Mouse (Mus musculus): ENCODE data around the gene Spata6.

Spata6 gene

DNA sequence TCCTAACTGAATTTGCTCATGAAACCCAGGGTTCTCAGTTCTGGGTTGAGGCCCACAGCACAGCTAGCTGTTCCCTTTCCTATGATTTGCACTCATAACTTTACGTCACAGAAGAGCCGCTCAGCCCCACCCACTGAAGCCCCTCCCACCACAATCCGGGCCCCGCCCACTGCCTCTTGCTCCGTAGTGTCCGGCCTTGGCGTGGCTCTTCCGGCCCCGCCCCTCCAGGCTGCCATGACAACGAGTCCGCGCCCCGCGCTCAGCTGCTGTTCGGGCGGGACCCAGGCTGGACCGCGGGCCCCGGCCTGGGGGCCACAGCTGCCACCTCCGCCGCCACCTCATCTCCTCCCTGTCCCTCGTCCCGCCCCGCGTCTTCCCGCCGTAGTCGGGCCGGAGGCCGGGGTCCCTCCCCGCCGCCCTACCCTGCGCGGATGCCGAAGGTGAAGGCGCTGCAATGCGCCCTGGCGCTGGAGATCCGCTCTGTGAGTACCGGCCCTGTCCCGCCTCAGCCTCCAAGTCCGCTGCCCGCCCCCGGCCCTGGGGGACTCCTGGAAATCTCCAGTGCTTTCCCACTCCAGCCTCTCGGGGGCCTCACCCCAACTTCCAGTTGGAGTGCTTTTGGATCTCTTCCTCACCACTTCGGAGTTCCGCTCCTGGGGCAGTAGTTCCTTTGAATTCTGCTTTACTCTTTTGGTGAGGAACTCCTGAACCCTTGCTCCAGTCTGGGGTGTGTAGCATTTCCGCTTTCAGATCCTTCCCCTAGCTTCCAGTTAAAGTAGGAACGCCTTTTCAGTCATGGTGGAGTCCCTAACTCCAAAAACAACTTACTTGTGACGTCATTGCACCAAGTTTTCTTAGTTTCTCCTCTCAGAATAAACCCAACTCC lies at the start of gene Spata6:
TSS of gene Spata6 (plus strand) at position 209 of the 886 bp plus-strand sequence.
- peak; percentile 91 for DNase-seq (ENCODE audit: low spot score)

DNA sequence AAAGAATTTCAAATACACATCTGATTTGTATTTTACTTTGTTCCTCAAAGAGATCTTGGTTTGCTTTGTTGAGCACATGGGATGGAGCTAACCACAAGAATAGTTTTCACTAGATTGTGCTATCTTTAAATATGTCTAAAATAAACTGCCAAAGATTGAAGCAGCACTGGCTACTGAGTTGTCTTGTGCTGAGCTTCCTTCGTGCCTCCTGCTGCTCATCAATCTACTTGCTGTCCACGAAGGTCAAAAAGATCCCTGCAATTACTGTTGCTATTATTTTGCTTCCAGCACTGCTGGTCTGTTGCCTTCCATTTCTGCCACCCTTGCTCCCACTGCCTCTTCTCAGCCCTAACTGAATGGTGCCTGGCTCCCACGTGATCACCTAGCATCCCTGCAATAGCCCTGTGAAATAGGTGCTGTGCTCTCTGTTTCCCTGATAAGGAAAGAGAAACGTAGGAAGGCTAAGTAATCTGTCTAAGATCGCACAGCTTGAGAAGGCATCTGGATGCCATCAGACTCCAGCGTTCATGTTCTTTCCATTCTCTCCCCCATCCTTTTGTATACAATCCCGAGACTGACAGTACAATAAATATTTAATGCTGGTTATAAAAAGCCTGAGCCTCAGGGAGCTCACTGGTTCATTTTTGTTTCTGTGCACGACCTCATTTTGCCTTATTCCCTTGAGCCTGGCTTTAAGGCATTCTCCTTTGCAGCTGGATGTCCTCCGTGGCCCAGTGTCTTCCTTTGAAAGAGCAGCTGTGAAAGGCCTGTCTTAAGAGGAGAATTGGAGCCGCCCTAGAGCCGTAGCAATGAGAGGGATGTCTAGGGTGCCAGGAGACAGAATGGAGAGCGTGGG lies 49.0 kb upstream of the Spata6 start:
- DNase-seq (ENCODE audit: low spot score) = no peak

DNA sequence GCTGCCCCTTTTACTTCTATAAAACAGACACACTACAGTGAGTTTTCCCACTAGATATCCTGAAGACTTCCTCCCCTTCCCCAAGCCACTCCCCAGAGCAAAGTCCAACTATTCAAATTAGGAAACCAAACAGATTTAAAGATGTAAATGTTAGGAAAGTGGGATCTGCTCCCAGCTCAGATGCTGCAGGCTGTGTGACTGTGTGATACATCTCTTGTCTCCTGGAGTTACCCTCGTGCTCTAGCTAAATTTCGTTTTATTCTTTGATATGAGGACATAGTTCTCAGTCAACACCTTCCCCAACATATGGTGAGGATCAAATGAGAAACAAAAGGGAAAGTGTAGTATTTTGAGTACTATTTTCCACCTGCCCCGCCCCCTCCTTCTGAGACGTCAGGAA lies 48.3 kb upstream of the Spata6 start:
- DNase-seq (ENCODE audit: low spot score) = no peak

DNA sequence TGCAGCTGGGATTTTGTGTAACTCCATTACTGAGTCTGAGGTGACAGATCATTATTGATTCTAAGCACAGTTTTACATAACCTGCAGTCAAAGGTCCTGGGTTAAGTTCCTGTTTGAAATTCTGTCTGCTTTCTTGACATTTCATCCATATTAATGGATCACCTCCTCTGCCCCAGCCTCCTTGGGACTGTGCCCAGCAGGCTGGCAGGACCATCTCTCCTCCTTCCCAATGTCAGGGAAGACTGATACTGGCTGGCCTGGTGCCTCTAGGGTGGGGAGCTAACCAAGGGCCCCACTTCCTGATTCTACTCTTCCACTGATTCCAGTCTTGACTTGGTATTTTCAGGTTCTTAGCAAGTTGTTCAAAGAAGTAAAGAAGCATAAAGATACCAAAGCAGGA lies 45.9 kb upstream of the Spata6 start:
- DNase-seq (ENCODE audit: low spot score) = no peak

DNA sequence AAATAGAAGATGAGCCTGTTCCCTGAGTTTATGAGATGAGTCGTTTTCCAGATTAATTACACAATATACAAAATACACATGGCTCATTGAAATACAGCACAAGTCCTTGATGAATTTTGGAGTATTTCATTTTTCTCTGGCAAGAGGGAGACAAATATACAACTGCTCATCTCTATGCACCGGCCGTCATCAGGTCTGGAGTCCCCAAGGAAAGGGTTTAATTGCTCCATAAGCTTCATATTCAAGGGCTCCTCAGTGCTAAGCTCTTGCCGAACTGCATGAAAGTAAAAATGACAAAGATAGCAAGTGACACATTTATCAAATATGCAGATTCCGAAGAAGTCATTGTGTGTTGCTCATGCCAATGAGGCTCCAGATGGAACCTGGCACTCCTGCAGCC lies 37.9 kb upstream of the Spata6 start:
- no peak for DNase-seq (ENCODE audit: low spot score)

DNA sequence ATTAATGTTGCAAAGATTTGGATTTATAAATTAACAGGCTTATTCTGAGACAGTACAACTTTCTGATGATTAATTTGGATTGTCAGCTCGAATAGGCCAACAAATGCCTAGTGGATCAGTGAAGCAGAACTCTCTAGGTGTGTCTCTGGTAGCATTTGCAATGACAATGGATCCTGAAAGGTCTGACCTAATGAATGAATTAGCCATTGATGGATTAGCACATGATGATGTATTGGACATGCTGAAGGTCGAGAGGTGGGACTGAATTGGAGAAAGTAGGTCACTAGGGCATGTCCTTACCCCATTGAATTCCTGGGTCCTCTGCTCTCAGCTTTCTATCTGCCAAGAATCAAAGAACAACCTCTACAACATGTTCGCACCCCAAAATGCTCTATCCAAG lies 37.0 kb upstream of the Spata6 start:
- DNase-seq (ENCODE audit: low spot score) = no peak

DNA sequence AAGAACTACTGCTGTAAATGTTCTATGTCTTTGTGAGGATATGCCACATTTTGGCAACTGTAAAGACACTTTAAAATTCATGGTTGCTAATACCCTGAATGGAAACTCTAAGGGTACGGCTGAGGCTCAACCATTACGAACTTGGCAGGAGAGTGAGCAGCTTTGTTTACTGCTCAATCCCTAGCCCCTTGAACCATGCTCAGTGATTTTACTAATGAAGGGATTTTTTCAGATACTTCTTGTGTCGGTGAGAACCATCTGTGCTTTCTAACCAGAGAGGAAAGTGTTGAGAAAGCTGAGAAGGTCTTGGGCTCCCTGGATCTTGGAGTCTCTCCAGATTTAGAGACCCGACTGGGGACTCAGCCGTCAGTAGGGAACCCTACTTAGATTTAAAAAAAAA lies 35.9 kb upstream of the Spata6 start:
- DNase-seq (ENCODE audit: low spot score) = no peak

DNA sequence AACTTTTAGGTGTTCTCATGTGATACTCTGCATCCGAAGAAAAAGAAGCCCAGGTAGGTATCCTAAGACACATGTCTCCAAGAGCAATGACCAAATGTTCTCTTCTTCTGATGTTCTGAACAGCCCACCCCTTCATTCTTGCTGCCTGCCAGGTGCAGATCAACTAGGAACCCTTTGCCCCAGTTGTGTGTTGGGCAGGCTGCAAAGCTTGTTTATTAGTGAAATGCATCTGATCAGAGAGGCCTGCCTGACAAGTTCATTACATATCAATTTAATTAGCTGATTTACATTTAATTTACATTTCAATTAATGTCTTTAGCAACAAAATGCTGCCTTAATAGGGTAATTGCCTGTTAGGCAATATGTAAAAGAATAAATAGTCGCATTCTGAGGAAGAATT lies 33.8 kb upstream of the Spata6 start:
- no peak for DNase-seq (ENCODE audit: low spot score)

DNA sequence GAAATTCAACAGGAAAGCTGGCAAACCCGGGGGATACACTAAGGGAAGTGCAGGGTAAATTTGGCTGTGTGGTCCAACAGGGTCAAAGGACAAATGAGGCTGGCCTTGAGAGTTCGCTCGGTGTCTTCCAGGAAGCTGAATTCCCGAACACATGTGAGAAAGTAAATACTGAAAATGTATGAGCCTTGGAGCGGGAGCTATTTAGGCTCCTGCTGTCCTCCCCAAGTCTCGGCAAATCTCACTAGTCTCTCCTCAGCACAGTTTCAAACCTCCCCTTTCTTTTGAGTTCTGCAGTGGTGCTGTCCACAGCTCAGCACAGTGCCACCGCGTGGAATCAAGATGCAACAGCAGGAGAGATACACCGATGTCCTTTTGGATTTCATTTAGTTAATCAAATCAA lies 32.8 kb upstream of the Spata6 start:
- DNase-seq (ENCODE audit: low spot score) = peak; percentile 30

DNA sequence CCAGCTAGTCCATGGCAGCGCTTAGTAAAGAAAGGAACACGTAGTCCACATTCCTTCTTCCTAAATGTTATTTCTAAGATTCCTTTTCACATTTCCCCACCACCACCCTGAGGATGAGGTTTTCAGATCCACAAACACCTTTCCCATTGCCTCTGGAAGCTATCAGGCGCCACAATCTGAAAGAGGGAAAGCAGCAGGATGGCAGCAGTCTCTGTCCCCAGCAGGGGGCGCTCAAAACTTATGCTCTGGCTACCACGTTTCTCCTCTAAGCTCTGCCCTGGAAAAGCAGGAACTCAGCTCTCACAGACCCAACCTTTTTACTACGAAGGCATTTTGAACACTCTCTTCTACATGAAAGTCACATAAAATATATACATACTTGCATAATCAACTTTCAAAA lies 32.2 kb upstream of the Spata6 start:
- peak; percentile 71 for DNase-seq (ENCODE audit: low spot score)

DNA sequence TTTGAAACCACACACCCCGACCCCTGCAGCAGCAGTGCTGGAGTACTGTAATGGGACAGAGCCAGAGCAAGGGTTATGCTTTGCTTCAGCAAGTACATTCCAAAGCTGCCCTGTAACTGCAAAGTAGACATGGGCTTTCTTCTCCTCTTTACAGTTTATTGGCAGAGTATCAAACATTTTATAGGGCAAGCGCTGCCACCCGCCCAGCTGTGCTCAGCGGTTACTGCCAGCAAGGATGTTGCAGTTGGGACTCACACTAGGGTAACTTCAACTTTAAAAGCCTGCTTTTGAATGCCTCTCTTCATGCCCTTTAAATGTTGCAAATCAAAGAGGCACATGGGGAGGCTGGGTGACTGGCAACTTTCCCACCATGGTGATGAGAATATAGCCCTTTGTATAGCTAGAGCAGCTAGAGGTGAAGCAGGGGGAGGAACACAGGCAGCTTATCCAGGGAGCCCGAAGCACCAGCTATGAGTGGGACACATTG lies 28.7 kb upstream of the Spata6 start:
- DNase-seq (ENCODE audit: low spot score) = peak; percentile 69

DNA sequence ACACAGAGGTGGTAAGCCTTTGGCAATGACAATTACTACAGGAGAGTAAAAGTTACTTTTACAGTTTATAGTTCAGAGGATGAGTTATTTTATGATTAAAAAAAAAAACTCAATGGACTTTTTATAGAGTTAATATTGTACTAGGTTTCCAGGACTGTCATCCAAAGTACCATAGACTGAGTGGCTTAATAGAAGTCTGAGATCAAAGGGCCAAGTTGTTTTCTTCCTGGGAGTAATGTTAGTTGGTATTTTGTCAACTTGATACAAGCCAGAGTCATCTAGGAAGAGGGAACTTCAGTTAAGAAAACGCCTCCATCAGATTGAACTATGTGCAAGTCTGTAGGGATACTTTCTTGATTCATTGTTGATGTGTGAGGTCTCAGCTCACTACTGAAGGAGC lies 18.4 kb upstream of the Spata6 start:
- DNase-seq (ENCODE audit: low spot score) = no peak

DNA sequence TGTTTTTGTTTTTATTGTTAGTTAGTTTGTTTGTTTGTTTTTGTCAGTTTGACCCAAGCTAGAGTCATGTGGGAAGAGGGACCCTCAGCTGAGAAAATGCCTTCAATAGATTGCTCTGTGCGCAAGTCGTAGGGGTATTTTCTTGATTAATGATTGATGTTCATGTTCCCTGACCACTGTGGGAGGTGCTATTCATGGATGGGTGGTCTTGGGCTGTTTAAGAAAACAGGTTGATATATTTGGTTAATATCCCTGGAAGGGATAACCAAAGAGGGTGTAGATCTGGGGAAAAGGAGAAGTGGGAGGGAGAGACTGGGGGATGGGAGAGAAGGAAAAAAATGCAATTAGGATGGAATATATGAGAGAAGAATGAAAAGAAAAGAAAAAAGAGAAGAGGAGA lies 15.7 kb upstream of the Spata6 start:
- DNase-seq (ENCODE audit: low spot score) = no peak

DNA sequence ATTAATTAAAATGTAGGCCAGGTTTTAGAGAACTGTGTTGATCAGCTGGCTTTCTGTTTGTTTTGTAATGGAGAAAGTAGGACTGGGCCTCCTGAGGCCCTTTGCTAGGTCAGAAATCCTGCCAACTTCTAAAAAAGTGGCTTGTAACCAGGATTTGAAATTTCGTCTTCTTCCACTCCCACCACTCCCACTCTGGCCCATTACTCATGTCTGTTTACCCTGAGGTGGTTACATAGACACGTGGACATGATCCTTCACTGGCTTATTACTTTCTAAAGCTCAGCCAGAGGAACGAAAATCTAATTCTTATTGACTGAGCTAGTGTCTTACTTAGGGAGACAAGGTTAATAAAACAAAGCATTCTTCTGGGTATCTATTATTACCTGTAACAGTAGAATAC lies 14.8 kb upstream of the Spata6 start:
- DNase-seq (ENCODE audit: low spot score) = no peak

DNA sequence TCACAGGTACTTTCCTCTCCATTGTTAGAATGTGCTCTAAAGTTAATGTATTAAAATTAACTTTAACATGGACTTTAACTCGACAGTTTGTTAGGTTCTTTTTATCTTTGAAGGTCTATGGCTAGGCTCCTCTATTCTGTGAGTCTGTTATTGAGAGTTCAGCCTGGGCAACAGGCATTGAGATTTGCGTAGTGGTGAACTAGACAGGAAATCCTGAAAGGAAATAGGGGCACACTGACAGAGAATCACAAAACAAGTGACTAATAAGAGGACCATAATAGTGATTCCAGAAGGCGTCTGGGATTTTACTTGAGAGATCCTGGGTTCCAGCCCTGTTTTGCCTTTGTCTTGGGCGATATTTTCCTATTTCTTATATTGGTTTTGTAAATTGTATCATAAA lies 488 bp upstream of the Spata6 start:
- DNase-seq (ENCODE audit: low spot score) = no peak

DNA sequence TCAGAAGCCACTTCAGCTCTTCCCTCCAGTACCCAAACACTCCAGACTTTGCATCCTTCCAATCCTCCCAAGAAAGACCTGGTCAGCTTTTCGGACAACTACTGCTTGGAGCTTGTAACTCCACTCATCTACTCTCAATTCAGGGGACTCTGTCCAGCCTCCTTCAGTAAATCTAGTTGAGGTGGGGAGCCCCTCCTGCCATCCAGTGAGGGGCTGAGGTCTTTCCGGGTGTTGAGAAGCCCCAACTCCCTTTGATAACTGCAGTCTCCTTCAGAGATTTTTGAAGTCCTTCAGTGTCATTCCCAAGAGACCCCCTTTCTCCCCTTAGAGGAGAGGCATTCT lies 849 bp downstream of the Spata6 start:
- DNase-seq (ENCODE audit: low spot score) = no peak

DNA sequence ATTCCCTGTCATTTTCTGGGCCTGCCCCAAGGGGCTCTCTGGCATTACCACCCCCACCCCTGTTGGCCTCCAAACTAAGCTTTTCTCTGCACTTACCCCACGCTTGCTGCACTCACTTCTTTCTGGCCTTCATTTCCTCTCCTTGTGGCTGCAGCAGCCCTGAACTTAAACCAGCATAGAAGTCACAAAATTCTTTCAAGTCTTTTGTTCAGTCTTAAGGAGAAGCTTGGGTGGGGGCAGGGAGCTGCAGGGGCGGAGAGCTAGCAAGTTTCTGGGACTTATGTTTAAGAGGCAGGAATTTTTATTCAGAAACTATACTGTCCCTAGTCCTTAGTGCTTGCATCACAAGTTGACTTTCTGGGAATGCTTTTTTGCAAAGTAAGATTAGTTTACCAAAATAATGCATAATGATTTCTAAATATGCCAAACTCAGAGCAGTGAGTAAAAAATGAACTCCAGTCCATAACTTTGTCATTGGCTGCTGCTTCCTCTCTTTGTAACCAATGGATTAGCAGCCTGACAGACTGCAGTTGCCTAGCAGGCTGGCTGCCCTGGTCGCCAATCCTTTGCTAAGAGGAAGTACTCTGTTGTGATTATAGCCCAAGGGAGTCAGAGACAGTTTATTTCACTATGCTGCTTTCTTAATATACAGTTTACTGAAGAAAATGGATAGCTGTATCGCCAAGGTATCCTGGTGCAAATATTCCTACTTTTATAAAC lies 1.5 kb downstream of the Spata6 start:
- DNase-seq (ENCODE audit: low spot score) = no peak

DNA sequence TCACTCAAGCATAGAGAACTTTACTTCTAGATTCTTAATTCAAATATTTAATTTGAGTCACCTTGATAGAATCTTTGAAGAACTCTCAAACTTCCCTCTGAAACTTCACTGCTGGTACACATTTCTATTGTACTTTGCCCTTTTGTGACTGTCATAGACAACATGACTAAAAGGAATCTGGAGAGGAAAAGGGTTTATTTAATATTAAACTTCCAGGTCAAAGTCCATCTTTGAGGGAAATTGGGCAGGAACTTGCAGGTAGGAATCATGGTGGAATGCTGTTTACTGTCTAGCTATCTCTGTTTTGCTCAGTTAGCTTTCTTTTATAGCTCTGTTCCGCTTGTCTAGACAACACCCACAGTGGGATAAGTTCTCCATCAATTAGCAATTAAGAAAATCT lies 17.8 kb downstream of the Spata6 start:
- DNase-seq (ENCODE audit: low spot score) = no peak

DNA sequence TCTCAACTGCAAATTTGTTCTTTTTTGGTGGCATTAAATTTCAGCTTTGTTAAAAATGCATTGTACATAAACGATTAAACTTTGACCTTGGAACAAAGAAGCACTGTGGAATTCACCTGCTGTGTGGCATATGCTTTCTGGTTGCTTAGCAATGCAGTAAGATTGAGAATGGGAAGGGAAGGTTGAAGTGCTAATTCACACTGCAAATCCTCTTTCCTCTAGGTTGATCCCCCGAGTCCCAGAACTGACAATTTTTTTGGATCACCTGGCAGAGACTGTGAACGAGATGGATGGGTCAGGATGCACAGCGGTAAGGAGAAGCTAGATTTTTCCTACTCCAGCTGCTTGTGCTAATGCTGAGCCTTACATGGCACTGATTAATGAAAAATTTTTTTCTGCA lies 60.7 kb downstream of the Spata6 start:
- no peak for DNase-seq (ENCODE audit: low spot score)

DNA sequence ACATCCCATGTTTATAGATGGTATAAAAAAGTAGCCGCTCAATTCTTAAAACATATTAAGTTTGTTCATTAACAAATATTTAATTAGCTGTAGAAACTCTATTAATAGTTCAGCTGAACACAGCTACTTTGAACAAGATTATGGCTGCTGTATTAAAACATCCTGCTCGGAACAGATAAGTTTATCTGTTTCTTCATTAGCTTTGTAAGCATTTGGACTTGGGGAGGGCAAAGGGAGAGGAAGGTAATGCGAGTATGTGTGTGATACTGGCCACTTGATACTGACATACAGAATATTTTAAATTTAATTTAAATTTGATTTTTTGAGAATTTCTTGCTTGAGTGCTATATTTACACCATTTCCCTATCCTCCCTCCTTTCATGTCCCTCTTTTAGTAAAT lies 80.1 kb downstream of the Spata6 start:
- DNase-seq (ENCODE audit: low spot score) = no peak

DNA sequence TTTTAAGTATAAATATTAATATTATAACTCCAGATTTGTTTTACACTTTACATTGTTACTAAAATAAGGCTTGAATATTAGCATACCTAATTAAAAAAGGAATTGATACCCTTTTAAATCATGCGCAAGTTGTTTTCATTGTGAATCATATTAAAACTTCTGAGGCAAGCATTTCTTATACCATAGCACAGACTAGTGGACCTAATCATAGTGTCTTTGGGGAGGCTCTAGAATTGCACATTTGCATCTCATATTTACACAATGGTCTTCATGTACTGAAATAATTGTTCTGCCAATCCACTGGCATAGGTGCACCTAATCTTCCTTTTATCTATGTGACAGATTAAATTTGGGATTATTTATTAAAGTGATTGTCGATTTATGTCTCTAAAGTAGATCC lies 83.4 kb downstream of the Spata6 start:
- DNase-seq (ENCODE audit: low spot score) = no peak

DNA sequence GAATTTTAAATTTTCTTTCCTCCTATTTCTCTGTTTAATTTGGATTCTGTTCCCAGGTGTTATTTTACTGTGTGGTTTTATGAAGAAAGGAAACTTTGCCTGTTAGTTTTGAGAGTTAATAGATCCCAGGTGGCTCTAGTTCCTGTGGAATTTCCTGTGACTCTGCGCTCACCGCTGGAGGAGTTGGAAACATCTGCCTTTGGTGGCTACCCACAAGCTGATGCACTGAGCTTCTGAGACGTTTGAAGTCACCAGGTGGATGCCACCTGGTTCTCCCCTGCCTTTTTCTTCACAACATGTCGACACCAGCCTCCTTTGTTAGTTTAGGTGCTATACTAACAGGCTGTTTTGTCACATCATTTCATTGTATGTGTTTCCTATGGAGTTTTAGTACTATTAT lies 97.7 kb downstream of the Spata6 start:
- DNase-seq (ENCODE audit: low spot score) = no peak

DNA sequence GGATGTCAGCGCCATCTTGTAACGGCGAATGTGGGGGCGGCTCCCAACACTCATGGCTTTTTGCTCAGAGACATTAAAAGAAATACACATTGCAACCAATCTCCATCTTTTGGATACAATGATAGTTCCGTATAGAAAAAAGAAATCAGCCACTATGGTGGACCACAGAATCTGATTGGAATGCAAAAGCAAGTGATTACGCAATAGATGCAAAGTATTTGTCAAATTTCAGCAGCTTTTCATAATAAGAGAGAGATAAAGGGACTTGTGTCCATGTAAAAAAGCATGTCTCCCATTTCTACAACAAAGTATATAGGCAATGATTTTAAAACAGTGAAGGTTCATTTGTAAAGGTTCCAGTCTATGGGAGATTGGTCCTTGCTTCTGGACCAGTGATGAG lies 119.1 kb downstream of the Spata6 start:
- no peak for DNase-seq (ENCODE audit: low spot score)

Measured in testis, postnatal 14 days (tissue).